Mouse (Mus musculus): ENCODE measurements at regions not wholly inside any gene's neighbourhood (a gene's known extent, or its start where the extent isn't known, plus 50 kb on each side); places are given as distances from the start of the nearest gene placed in this dataset.

DNA sequence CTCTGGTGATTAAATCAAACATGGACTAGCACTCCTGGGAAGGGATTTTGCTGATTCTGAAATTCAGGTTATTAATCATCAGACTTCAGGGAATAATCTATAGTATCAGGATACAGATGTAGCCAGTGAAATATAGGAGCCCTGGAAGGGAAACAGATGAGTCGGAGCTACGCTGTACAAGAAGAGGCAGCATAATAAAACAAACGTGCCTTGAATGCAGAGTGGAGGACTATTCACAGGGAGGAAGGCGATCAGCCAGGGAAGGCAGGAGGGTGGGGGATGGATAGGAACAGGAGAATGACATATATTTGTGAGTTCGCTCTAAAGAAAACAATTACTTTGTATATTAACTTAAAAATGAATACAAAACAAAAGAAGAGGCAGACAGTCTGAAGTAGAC lies 286.6 kb upstream of the Got2 start:
- Histone ChIP-seq H3K9ac (no peak overlapping the region), H3K27ac (no peak overlapping the region), H3K9me3 (no peaks in the 10 kb centered on the region), H3K4me1 (replicated peaks) (no peaks in the 10 kb centered on the region), H3K4me2 (replicated peaks) (no peak overlapping the region), H3K36me3 (no peaks in the 10 kb centered on the region), H3K4me3 (replicated peaks) (no peak overlapping the region), H3K27me3 (replicated peaks) (no peaks in the 10 kb centered on the region)
- WGBS, result 71% methylated on average over 5 of the region's 5 CpGs
- ATAC-seq, result no peak

DNA sequence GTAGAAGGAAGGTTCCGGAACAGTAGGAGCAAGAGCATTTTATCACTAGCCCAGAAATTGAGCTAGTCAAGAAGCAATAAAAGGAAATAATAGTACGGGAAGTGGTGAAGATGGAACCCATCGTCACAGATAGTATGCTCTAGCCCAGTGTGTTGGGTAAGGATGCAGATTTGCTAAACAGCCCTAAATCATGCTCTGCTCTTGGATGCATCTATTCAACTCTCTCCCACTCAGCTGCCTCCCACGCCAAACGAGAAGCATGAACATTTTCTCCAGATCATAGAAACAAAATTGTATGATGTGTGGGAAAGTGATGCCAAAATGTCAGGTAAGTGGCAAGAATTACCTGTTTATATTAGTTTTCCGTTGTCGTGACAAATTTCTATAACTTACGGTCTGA lies 276.6 kb upstream of the Got2 start:
- WGBS, result 85% methylated on average over 8 of the region's 8 CpGs
- no peak overlapping the region for H3K9ac ChIP-seq
- no peak overlapping the region for H3K4me2 ChIP-seq (replicated peaks)
- H3K4me3 ChIP-seq (replicated peaks), result no peak overlapping the region
- H3K36me3 ChIP-seq, result no peaks in the 10 kb centered on the region
- no peak overlapping the region for H3K27ac ChIP-seq
- H3K9me3 ChIP-seq, result no peaks in the 10 kb centered on the region
- ATAC-seq, result no peak
- H3K27me3 ChIP-seq (replicated peaks), result no peaks in the 10 kb centered on the region
- no peaks in the 10 kb centered on the region for H3K4me1 ChIP-seq (replicated peaks)

DNA sequence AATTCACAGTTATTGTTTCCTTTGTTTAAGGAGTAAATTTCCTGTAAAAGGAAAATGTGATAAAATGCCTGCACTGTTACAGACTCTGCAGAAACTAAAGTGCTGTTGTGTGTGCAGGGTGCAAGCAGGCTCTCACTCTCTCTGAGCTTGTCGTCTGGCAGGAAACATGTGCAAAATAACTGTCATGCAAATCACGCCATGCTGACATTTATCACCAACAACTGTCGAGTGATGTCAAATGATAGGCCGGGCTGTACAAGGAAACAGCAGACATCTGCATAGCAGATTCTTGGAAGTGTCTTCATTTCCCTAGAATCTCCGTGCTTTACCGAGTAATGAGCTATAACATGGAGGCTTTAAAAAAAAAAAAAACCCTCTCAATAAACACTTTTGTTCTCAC lies 271.6 kb upstream of the Got2 start:
- ATAC-seq, result no peak
- H3K4me1 ChIP-seq (replicated peaks), result no peaks in the 10 kb centered on the region
- no peak overlapping the region for H3K4me3 ChIP-seq (replicated peaks)
- no peaks in the 10 kb centered on the region for H3K36me3 ChIP-seq
- WGBS, result 31% methylated on average over 6 of the region's 6 CpGs
- no peak overlapping the region for H3K27ac ChIP-seq
- H3K4me2 ChIP-seq (replicated peaks), result no peak overlapping the region
- no peak overlapping the region for H3K9ac ChIP-seq
- H3K9me3 ChIP-seq, result no peaks in the 10 kb centered on the region
- H3K27me3 ChIP-seq (replicated peaks), result no peaks in the 10 kb centered on the region

DNA sequence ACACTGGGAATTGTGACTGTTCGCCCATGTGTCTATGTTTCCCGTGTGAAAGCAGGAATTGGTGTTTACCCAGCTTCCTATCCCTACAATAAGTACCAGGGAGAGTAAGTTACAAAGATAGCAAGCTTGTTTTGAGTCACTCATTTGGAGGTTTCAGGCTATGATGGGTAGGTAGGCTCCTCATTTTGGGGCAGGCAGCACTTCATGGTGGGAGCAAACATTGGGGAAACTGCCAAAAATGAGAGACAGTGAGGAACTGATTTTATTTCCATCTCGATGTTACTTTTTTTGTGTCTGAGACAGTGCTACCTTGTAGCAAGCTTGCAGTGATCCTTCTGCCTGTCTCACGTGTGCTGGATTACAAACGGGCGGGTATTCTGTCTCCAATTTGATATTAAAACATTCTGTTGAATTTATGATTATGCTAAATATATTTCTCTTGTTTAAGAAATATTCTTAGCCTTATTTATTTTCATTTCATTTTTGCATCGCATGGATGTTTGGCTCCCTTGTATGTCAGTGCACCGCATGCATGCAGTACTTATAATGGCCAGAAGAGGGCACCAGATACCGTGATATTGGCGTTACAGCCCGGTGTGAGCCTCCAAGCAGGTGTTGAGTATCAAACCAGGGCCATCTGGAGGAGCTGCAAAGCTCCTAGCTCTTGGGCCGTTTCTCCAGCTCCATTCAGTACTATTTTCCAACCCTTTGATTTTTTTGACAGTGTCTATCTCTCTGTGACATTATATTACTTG lies 264.3 kb upstream of the Got2 start:
- Histone ChIP-seq H3K27ac (no peak overlapping the region), H3K9ac (no peak overlapping the region), H3K27me3 (replicated peaks) (no peaks in the 10 kb centered on the region), H3K4me3 (replicated peaks) (no peak overlapping the region), H3K4me1 (replicated peaks) (no peaks in the 10 kb centered on the region), H3K9me3 (no peaks in the 10 kb centered on the region), H3K36me3 (no peaks in the 10 kb centered on the region), H3K4me2 (replicated peaks) (no peak overlapping the region)
- ATAC-seq, result no peak
- 38% methylated on average over 12 of the region's 12 CpGs for WGBS

DNA sequence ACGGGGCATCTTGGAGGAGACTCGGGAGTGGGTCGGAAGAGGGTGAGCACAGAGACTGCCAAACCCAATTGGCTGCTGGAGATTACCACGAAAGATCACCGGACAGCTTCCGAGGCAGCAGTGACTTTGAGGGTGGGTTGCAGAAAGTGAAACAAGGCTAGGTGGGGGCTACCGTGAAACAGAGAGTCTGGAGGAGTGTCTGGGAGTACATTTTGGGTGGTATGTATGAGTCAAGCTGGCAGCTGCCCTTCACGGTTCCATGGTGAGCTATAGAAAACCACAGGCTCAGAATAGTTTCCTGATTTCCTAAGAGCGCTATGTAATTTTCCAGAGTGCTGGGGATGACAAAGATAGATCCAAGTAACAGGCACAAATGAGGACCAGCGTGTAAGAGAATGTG lies 263.7 kb upstream of the Got2 start:
- Histone ChIP-seq H3K4me2 (replicated peaks) (no peak overlapping the region), H3K4me3 (replicated peaks) (no peak overlapping the region), H3K27ac (no peak overlapping the region), H3K36me3 (no peaks in the 10 kb centered on the region), H3K9ac (no peak overlapping the region), H3K9me3 (no peaks in the 10 kb centered on the region), H3K4me1 (replicated peaks) (no peaks in the 10 kb centered on the region), H3K27me3 (replicated peaks) (no peaks in the 10 kb centered on the region)
- no peak for ATAC-seq
- 76% methylated on average over 10 of the region's 10 CpGs for WGBS

DNA sequence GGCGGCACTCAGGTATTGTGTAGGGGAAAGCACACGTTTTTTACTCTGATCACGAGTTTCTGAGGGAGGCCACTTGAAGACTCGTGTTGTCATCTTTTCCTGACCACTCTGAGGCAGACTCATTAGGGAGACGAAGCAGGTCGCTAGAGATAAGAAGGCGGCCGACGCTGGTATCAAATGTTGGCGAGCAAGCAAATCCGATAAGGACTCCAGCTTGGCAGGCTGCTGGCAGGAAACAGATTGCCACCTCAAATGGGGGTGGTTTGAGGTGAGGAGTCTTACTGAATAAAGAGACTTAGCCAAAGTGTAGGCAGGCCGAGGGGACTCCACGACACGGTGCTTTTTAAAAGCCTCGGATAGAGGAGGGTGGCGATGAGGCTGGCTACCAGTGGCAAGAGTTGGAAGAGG lies 262.7 kb upstream of the Got2 start:
- no peak overlapping the region for H3K4me2 ChIP-seq (replicated peaks)
- H3K27me3 ChIP-seq (replicated peaks), result no peaks in the 10 kb centered on the region
- H3K9ac ChIP-seq, result no peak overlapping the region
- WGBS, result 74% methylated on average over 16 of the region's 16 CpGs
- ATAC-seq, result no peak
- H3K9me3 ChIP-seq, result no peaks in the 10 kb centered on the region
- H3K27ac ChIP-seq, result no peak overlapping the region
- H3K36me3 ChIP-seq, result no peaks in the 10 kb centered on the region
- no peak overlapping the region for H3K4me3 ChIP-seq (replicated peaks)
- no peaks in the 10 kb centered on the region for H3K4me1 ChIP-seq (replicated peaks)

DNA sequence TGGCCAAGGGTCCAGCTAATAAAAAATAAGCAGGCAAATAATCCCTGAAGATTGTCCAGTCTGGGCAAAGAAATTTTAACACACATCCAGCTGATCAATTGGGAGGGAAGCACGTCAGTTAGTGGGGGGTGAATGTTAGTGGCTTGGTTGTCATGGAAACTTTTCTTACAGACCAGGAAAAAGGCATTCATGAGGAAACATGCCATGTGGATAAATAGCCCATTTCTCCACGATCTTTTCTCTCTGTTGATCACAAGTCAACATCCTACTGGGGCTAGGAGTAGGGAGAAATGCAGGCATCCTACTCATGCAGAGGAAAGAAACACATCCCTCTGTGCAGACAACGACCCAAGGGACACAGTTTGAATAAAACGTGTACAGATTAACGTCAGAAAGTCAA lies 243.8 kb upstream of the Got2 start:
- H3K4me3 ChIP-seq (replicated peaks), result no peak overlapping the region
- no peaks in the 10 kb centered on the region for H3K9me3 ChIP-seq
- H3K27me3 ChIP-seq (replicated peaks), result no peaks in the 10 kb centered on the region
- H3K27ac ChIP-seq, result no peak overlapping the region
- no peaks in the 10 kb centered on the region for H3K4me1 ChIP-seq (replicated peaks)
- WGBS, result 54% methylated on average over 5 of the region's 5 CpGs
- no peak for ATAC-seq
- no peak overlapping the region for H3K9ac ChIP-seq
- H3K4me2 ChIP-seq (replicated peaks), result no peak overlapping the region
- no peaks in the 10 kb centered on the region for H3K36me3 ChIP-seq

DNA sequence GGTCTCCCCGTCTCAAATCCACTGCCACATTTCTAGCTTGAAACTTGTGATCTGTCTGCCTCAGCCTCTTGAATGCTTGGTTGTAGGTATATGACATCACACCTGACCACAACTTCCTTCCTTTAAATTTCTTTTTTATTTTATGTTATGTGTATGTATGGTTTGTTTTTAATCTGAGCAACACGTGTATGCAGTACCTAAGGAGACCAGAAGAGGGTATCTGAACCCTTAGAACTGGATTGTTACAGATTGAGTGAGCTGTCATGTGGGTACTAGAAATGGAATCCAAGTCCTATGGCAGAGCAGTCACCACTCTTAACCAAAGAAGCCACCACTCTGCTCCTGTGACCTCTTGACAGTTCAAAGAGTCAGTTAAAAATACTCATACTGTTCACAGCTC lies 240.0 kb upstream of the Got2 start:
- Histone ChIP-seq H3K27ac (no peak overlapping the region), H3K4me1 (replicated peaks) (no peaks in the 10 kb centered on the region), H3K36me3 (no peaks in the 10 kb centered on the region), H3K4me3 (replicated peaks) (no peak overlapping the region), H3K27me3 (replicated peaks) (no peaks in the 10 kb centered on the region), H3K4me2 (replicated peaks) (no peak overlapping the region), H3K9ac (no peak overlapping the region), H3K9me3 (no peaks in the 10 kb centered on the region)
- 78% methylated on average over 2 of the region's 2 CpGs for WGBS
- ATAC-seq, result no peak

DNA sequence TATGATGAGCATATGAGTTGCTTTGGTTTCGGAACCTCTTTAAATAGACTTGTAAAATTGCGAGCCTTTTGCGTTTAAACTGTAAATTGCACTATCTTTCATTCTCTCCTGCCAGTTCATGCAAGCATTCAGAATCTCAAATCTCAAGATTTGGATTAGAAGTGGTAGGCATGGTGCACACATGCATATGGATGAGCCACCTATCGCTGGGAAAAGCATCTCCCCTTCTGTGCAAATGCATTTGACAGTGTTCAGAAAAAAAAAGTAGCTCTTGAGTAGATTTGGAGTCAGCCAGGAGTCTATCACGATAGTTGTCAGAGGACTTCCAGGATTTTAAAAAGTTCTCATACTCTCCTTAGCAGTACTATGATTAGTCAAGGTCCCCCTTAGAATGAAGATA lies 212.5 kb upstream of the Got2 start:
- no peaks in the 10 kb centered on the region for H3K27me3 ChIP-seq (replicated peaks)
- no peak overlapping the region for H3K27ac ChIP-seq
- H3K9me3 ChIP-seq, result no peaks in the 10 kb centered on the region
- no peak overlapping the region for H3K4me3 ChIP-seq (replicated peaks)
- H3K4me1 ChIP-seq (replicated peaks), result no peaks in the 10 kb centered on the region
- no peak overlapping the region for H3K9ac ChIP-seq
- ATAC-seq, result no peak
- WGBS, result 81% methylated on average over 5 of the region's 5 CpGs
- H3K36me3 ChIP-seq, result no peaks in the 10 kb centered on the region
- no peak overlapping the region for H3K4me2 ChIP-seq (replicated peaks)

DNA sequence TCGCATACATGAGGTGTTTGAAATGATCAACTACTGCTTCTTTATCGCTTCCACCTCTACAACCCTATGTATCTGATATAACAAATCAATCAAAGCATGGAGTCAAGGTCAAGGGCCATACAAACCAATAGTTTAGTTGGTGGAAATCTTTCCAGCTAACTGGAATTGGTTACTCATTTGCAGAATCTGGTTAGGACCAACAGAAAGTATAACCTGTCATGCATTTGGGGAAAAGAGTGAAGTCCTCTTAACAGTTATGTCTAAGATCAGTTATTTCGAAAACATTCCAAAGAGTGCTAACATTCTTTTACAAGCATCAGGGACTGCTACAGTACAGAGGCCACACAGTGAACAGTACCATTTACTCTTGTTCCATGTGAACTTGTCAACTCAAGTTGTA lies 204.6 kb upstream of the Got2 start:
- H3K4me3 ChIP-seq (replicated peaks), result no peak overlapping the region
- H3K27ac ChIP-seq, result no peak overlapping the region
- H3K36me3 ChIP-seq, result no peaks in the 10 kb centered on the region
- no peak for ATAC-seq
- H3K9ac ChIP-seq, result no peak overlapping the region
- H3K9me3 ChIP-seq, result no peaks in the 10 kb centered on the region
- WGBS, result 82% methylated on average over 3 of the region's 3 CpGs
- no peaks in the 10 kb centered on the region for H3K4me1 ChIP-seq (replicated peaks)
- H3K27me3 ChIP-seq (replicated peaks), result no peaks in the 10 kb centered on the region
- H3K4me2 ChIP-seq (replicated peaks), result no peak overlapping the region

DNA sequence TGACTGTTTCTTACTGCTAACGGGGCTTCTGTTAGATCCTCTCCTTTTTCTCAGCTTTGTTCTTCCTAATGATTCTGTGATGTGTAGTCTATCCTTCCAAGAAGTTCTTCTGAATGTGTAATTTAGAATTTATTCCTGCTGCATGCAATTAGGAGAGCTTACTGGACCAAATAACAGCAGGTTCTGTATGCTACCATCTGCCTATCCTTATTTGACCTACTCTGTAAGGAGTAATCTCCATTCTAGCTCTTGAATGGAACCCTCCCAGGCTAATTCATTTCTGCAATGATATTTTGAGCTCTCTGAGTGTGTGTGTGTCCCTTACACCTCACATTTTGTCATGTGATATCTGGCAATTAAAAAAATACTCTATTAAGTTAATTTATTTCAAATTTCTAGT lies 201.9 kb upstream of the Got2 start:
- no peak overlapping the region for H3K27ac ChIP-seq
- no peak overlapping the region for H3K9ac ChIP-seq
- no peaks in the 10 kb centered on the region for H3K9me3 ChIP-seq
- no peak overlapping the region for H3K4me2 ChIP-seq (replicated peaks)
- no peaks in the 10 kb centered on the region for H3K27me3 ChIP-seq (replicated peaks)
- WGBS, result 83% methylated on average over 1 of the region's 1 CpGs
- H3K4me3 ChIP-seq (replicated peaks), result no peak overlapping the region
- ATAC-seq, result no peak
- no peaks in the 10 kb centered on the region for H3K4me1 ChIP-seq (replicated peaks)
- H3K36me3 ChIP-seq, result no peaks in the 10 kb centered on the region

DNA sequence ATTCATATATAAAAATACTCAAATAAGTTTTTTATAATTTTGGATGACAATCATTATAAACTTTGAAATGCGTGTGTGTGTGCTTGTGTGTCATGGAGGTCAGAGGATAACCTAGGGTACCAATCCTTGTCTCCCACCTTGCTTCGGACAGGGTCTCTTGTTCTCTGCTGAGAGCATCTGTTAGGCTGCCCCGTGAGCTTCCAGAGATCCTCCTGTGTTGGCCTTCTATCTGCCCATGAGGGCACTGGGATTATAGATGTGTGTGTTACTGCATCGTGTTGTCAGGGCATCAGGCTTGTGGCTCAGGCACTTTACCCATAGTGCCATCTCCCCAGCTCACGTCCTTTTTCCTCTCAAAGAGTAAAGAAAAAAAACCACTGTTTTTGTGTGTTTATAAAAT lies 180.0 kb upstream of the Got2 start:
- Histone ChIP-seq H3K27ac (no peak overlapping the region), H3K9ac (no peak overlapping the region), H3K4me1 (replicated peaks) (no peaks in the 10 kb centered on the region), H3K27me3 (replicated peaks) (no peaks in the 10 kb centered on the region), H3K4me2 (replicated peaks) (no peak overlapping the region), H3K9me3 (no peaks in the 10 kb centered on the region), H3K36me3 (no peaks in the 10 kb centered on the region), H3K4me3 (replicated peaks) (no peak overlapping the region)
- no peak for ATAC-seq
- WGBS, result 70% methylated on average over 5 of the region's 5 CpGs

DNA sequence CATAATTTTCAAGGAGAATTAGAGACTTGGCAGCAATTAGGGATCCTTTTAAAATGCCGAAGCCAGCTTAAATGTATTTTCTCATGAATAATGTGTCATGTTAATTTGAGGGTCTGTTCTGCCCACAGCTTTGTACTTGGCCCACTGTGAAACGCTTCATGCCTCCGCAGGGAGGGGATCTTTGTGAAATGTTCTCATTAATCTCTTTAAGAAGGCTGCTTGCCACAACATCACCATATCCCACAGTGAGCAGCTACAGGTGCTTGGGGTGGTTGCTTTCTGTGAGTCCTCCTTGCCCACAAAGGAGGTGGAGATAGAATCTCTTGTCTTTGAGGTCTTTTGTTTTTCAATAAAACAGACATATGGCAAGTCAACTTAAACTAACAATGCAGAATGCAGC lies 159.3 kb upstream of the Got2 start:
- no peaks in the 10 kb centered on the region for H3K9me3 ChIP-seq
- no peak overlapping the region for H3K4me2 ChIP-seq (replicated peaks)
- no peaks in the 10 kb centered on the region for H3K4me1 ChIP-seq (replicated peaks)
- no peak overlapping the region for H3K4me3 ChIP-seq (replicated peaks)
- no peaks in the 10 kb centered on the region for H3K36me3 ChIP-seq
- WGBS, result 80% methylated on average over 3 of the region's 3 CpGs
- H3K9ac ChIP-seq, result no peak overlapping the region
- ATAC-seq, result no peak
- H3K27ac ChIP-seq, result no peak overlapping the region
- no peaks in the 10 kb centered on the region for H3K27me3 ChIP-seq (replicated peaks)
